Mouse (Mus musculus): ENCODE results near the gene Dclre1a. TPM values are rescaled to one million over a fixed set of nuclear protein-coding genes. Genes with fewer than 3 reads are reported as not detected.

Dclre1a gene
- total and polyA plus RNA-seq, 3 experiments = 28.7 to 142 (median 36.0) TPM

Other genes starting within 250 kb of the Dclre1a start
- gene Nrap, start 158.2 kb downstream of the Dclre1a start, total RNA-seq (2012; rRNA removed) = 0.07 and 0.08 TPM in 2 replicates
- under 1 TPM in 1 of 2 experiments, not detected in 1; 0.11 TPM for gene Nrap, start 158.2 kb downstream of the Dclre1a start, polyA plus RNA-seq (2012; ENCODE audit: insufficient read depth in 1 of 2, insufficient read length in 2 of 2, low read depth in 1 of 2, low replicate concordance in 2 of 2, missing spikeins in 1 of 2)
- 53.9 and 70.4 TPM in 2 replicates for gene Casp7, start 151.1 kb downstream of the Dclre1a start, total RNA-seq (2012; rRNA removed)
- 10 to 100 TPM in 1 of 2 experiments, not detected in 1; 69.4 TPM for gene Casp7, start 151.1 kb downstream of the Dclre1a start, polyA plus RNA-seq (2012; ENCODE audit: insufficient read depth in 1 of 2, insufficient read length in 2 of 2, low read depth in 1 of 2, low replicate concordance in 2 of 2, missing spikeins in 1 of 2)
- 0.42 and 0.85 TPM in 2 replicates for gene Plekhs1, start 86.6 kb downstream of the Dclre1a start, total RNA-seq (2012; rRNA removed)
- gene Plekhs1, start 86.6 kb downstream of the Dclre1a start, polyA plus RNA-seq (2012; ENCODE audit: insufficient read depth in 1 of 2, insufficient read length in 2 of 2, low read depth in 1 of 2, low replicate concordance in 2 of 2, missing spikeins in 1 of 2) = under 1 TPM in 1 of 2 experiments, not detected in 1; 0.84 TPM
- 27.7 and 34.7 TPM in 2 replicates for gene Nhlrc2, start within 50 bp of the Dclre1a start, total RNA-seq (2012; rRNA removed)
- 10 to 100 TPM; 22.4 to 37.6 TPM for gene Nhlrc2, start within 50 bp of the Dclre1a start, polyA plus RNA-seq (2012; ENCODE audit: insufficient read depth in 1 of 2, insufficient read length in 2 of 2, low read depth in 1 of 2, low replicate concordance in 2 of 2, missing spikeins in 1 of 2)
- gene Adrb1, start 174.0 kb upstream of the Dclre1a start, total RNA-seq (2012; rRNA removed) = not detected in 2 replicates
- not detected for gene Adrb1, start 174.0 kb upstream of the Dclre1a start, polyA plus RNA-seq (2012; ENCODE audit: insufficient read depth in 1 of 2, insufficient read length in 2 of 2, low read depth in 1 of 2, low replicate concordance in 2 of 2, missing spikeins in 1 of 2)